Mouse (Mus musculus) regulatory T cell (primary cell): Measurements from ENCODE around the gene Dclre1c.
"Not testable (repeated sequence)": the region's sequence is repeated elsewhere in the genome, so short reads cannot be mapped to it uniquely, and the experiment has no call there.

Experiments used
- in situ Hi-C: fragments of 300-600 bp; cut with MboI, MseI; formaldehyde crosslinking; loops from one replicate; pipeline ENCODE4 v1.15.1; 2025; ENCODE audit warnings: high pct_unique_total_duplicates

Dclre1c gene

GRCm38 (mm10) chr2:3423841-3424578, at the start of gene Dclre1c:
Dclre1c (plus strand) TSS chr2:3424131.
- in situ Hi-C loops, result loop anchor here (5.0 to 10.0 kb wide), 3 partner anchors 48 to 291 kb away; partner anchors contain the start of gene Acbd7

GRCm38 (mm10) chr2:3387105-3387860, 36.6 kb upstream of the Dclre1c start:
- in situ Hi-C loops, result no loop called here

- in situ Hi-C loops, result no loop called here
These were observed 32.0 kb upstream of the Dclre1c start for GRCm38 (mm10) chr2:3391945-3392344.

- in situ Hi-C loops, result not testable (repeated sequence)
These were observed 26.8 kb upstream of the Dclre1c start, which contains the start of gene Olah for GRCm38 (mm10) chr2:3397110-3397509. Olah (minus strand) TSS chr2:3397210.

GRCm38 (mm10) chr2:3405981-3406380, 17.9 kb upstream of the Dclre1c start:
- in situ Hi-C loops, result loop anchor here (5.0 kb wide), 1 partner anchor 49 kb away; no protein-coding TSS in a partner anchor

- in situ Hi-C loops, result loop anchor here (5.0 kb wide), 1 partner anchor 50 kb away; no protein-coding TSS in a partner anchor
These were observed 16.2 kb upstream of the Dclre1c start for GRCm38 (mm10) chr2:3407756-3408155.

GRCm38 (mm10) chr2:3414241-3414640, 9.7 kb upstream of the Dclre1c start:
- in situ Hi-C loops, result loop anchor here (5.0 to 10.0 kb wide), 2 partner anchors 292 to 1821 kb away; no protein-coding TSS in a partner anchor

- in situ Hi-C loops, result loop anchor here (10.0 kb wide), 1 partner anchor 1819 kb away; no protein-coding TSS in a partner anchor
These were observed 8.3 kb upstream of the Dclre1c start for GRCm38 (mm10) chr2:3415676-3416075.

- in situ Hi-C loops, result loop anchor here (10.0 kb wide), 1 partner anchor 1816 kb away; no protein-coding TSS in a partner anchor
These were observed 5.0 kb upstream of the Dclre1c start for GRCm38 (mm10) chr2:3418883-3419431.

- in situ Hi-C loops, result loop anchor here (5.0 to 10.0 kb wide), 3 partner anchors 52 to 295 kb away; partner anchors contain the start of gene Acbd7
These were observed 3.8 kb upstream of the Dclre1c start for GRCm38 (mm10) chr2:3420157-3420556.

- in situ Hi-C loops, result loop anchor here (5.0 to 10.0 kb wide), 3 partner anchors 50 to 292 kb away; partner anchors contain the start of gene Acbd7
These were observed 1.4 kb upstream of the Dclre1c start, which contains the start of gene Meig1 for GRCm38 (mm10) chr2:3422548-3422947. Meig1 (minus strand) TSS chr2:3422648.

- in situ Hi-C loops, result loop anchor here (5.0 to 10.0 kb wide), 3 partner anchors 48 to 290 kb away; partner anchors contain the start of gene Acbd7
These were observed 614 bp downstream of the Dclre1c start for GRCm38 (mm10) chr2:3424579-3424910.

GRCm38 (mm10) chr2:3430956-3431355, 7.0 kb downstream of the Dclre1c start:
- in situ Hi-C loops, result no loop called here

GRCm38 (mm10) chr2:3435369-3436061, 11.6 kb downstream of the Dclre1c start:
- in situ Hi-C loops, result no loop called here

- in situ Hi-C loops, result no loop called here
These were observed 14.0 kb downstream of the Dclre1c start for GRCm38 (mm10) chr2:3437956-3438355.

- in situ Hi-C loops, result no loop called here
These were observed 20.3 kb downstream of the Dclre1c start for GRCm38 (mm10) chr2:3444206-3444605.

- in situ Hi-C loops, result no loop called here
These were observed 22.1 kb downstream of the Dclre1c start for GRCm38 (mm10) chr2:3445984-3446383.

GRCm38 (mm10) chr2:3449431-3449830, 25.5 kb downstream of the Dclre1c start:
- in situ Hi-C loops, result no loop called here

GRCm38 (mm10) chr2:3453096-3453495, 29.2 kb downstream of the Dclre1c start:
- in situ Hi-C loops, result loop anchor here (25.0 kb wide), 1 partner anchor 1559 kb away; the partner anchor contains the start of gene Mcm10

- in situ Hi-C loops, result loop anchor here (25.0 kb wide), 1 partner anchor 1556 kb away; the partner anchor contains the start of gene Mcm10
These were observed 32.7 kb downstream of the Dclre1c start for GRCm38 (mm10) chr2:3456590-3456989.

- in situ Hi-C loops, result loop anchor here (5.0 to 25.0 kb wide), 2 partner anchors 52 to 1538 kb away; partner anchors contain the start of genes Dclre1c, Mcm10 and Meig1
These were observed 50.0 kb downstream of the Dclre1c start for GRCm38 (mm10) chr2:3473891-3474290.
